Mouse (Mus musculus): ENCODE results near the gene Gm6377. TPM values are rescaled to one million over a fixed set of nuclear protein-coding genes. Genes with fewer than 3 reads are reported as not detected.

Gene Gm6377
- 7.1 and 10.7 TPM in 2 replicates for total RNA-seq (2015)
- total RNA-seq (2017) = 9.1 and 14.9 TPM in 2 replicates

- ATAC-seq (ENCODE audit: poor library complexity, severe bottlenecking) = peak; percentile 97
These were observed at the start of gene Gm6377 for GRCm38 (mm10) chrX:109196468-109196867. Gm6377 (plus strand) TSS chrX:109196756.

- peak; percentile 75 for ATAC-seq (ENCODE audit: poor library complexity, severe bottlenecking)
These were observed 49.4 kb upstream of the Gm6377 start for GRCm38 (mm10) chrX:109147108-109147507.

GRCm38 (mm10) chrX:109151228-109151627 lies 45.3 kb upstream of the Gm6377 start:
- ATAC-seq (ENCODE audit: poor library complexity, severe bottlenecking) = no peak

DNA sequence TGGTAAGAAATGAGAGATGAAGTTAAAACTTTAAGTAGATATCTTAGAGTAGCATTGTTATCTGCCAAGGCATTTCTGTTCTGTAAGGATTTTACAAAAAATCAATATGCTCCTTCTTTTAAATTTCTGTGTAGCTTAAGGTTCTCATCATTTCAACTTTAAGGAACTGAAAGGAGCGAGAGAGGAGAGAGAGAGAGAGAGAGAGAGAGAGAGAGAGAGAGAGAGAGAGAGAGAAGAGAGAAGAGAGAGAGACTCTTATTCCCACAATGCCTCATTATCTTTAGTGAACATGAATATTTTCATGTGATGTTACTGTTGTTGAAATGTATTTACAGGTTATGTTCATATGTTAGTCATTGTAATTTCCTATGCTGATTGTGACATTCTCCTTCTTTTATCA lies 36.2 kb upstream of the Gm6377 start:
- no peak for ATAC-seq (ENCODE audit: poor library complexity, severe bottlenecking)

- ATAC-seq (ENCODE audit: poor library complexity, severe bottlenecking) = no peak
These were observed 35.7 kb upstream of the Gm6377 start for GRCm38 (mm10) chrX:109160901-109161300.

- 0 out of 2 replicates have a peak, but pooled peaks have one; percentile 24 for ATAC-seq (ENCODE audit: poor library complexity, severe bottlenecking)
These were observed 21.5 kb upstream of the Gm6377 start for GRCm38 (mm10) chrX:109175038-109175437.

GRCm38 (mm10) chrX:109175470-109175869 lies 21.1 kb upstream of the Gm6377 start:
- ATAC-seq (ENCODE audit: poor library complexity, severe bottlenecking) = no peak

GRCm38 (mm10) chrX:109184706-109185478 lies 11.7 kb upstream of the Gm6377 start:
- peak; percentile 85 for ATAC-seq (ENCODE audit: poor library complexity, severe bottlenecking)

DNA sequence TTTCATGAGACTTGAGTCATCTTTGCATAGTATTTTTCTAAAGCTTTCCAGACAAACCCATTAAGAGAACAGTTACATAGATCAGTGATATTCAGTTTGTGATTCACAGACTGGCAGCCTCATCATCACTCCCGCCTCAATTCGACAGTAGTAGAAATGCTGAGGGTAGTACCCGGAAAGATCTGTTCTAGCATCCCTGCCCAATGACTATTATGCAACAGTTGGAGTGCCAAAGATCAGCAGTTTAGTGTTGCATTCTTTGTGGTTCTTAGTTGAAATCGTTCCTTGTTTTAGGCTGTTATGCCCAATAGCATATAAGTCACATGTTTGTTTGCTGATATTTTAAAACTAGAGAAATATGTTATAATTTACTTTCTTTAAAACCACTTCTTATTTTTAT lies 6.9 kb upstream of the Gm6377 start:
- ATAC-seq (ENCODE audit: poor library complexity, severe bottlenecking) = peak; percentile 43

DNA sequence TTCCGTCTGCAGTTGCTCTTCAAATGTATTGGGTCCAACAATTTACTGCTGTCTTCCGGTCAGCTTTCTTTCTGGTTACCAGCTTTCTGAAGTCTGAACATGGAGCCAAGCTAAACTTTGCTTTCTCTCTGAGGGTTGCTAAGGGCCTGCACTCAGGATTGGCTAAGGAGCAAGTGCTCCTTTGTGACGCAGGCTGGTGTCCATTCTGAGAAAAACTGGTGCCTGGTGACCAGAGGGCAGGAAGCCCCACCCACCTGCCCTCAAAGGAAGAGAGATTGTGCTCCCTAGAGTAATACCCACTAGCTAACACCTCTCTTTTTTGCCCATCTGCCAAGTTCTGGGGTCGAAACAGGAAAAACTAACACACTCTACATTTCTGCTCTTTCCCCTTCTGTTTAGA lies 5.6 kb upstream of the Gm6377 start:
- peak; percentile 79 for ATAC-seq (ENCODE audit: poor library complexity, severe bottlenecking)

DNA sequence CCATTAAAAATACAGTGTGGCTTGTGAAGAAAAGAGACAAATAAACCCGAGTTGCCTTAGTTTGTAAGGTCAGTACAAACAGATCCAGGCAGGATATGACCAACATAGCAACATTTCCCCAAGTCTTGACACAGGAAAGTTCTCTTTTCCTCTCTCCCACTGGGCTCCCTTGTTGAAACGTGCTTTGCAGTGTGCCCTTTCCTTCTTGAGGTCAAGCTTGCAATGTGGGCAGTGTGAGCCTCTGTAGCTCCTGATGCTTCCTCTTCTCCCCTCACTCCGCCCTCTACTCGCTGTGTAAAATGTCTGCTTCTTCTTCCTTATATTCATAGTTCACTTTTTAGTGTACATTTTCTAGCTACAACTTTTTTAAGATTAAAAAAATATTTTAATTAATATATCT lies 5.1 kb upstream of the Gm6377 start:
- ATAC-seq (ENCODE audit: poor library complexity, severe bottlenecking) = peak; percentile 94

GRCm38 (mm10) chrX:109207843-109208242 lies 11.3 kb downstream of the Gm6377 start:
- peak; percentile 92 for ATAC-seq (ENCODE audit: poor library complexity, severe bottlenecking)

DNA sequence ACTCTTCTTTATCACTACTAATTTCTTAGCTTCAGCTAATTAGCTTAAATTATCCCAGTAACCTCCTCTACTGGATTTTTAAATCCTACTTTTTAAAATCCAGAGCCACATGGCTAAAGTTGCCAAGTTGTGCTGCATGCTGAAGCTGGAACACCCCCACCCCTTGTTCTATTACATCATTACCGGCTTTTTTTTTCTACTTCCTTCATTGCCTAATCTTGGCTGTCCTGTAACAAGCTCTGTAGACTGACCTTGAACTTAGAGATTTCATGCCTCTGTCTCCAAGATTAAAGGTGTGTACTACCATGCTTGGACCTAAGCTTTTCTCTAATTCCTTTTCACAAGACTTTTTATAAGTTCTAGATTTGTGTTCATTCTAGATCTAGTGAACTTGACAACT lies 32.2 kb downstream of the Gm6377 start:
- ATAC-seq (ENCODE audit: poor library complexity, severe bottlenecking) = peak; percentile 73

DNA sequence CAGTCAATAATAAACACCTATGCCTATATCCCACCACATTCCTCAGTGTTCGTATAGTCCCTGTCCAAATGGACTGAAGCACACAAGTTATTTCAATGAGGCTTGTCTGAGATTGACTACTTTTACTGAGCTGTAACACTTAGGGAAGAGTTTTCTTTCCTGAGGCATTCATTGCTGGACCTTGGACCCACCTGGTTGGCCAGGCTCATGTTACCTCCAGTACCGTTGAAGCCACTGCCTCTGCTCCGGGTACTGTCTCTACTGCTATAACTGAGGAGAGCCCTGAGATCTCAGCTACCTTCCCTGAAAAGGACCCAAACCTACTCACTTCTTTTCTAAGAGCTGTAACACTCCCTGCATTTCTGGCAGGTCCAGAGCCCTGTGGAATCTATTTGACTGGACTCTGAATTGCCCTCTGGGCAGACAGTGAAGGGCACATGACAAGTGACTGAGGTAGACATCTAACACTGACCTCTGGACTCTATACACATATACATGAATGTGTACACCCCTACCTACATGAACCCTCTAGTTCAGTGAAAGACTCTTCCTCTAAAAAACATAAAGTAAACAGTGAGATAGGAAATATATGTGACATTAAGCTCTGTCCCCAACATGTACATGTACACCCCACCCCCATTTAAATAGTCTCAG lies 39.0 kb downstream of the Gm6377 start:
- no peak for ATAC-seq (ENCODE audit: poor library complexity, severe bottlenecking)

GRCm38 (mm10) chrX:109238163-109238562 lies 41.6 kb downstream of the Gm6377 start:
- no peak for ATAC-seq (ENCODE audit: poor library complexity, severe bottlenecking)

Other genes starting within 250 kb of the Gm6377 start
- 40.6 and 44.6 TPM in 2 replicates for gene Hmgn5, start 183.4 kb upstream of the Gm6377 start, total RNA-seq (2015)
- gene Hmgn5, start 183.4 kb upstream of the Gm6377 start, total RNA-seq (2017) = 19.8 and 20.7 TPM in 2 replicates
- gene Sh3bgrl, start 101.4 kb upstream of the Gm6377 start, total RNA-seq (2015) = 235 and 283 TPM in 2 replicates
- gene Sh3bgrl, start 101.4 kb upstream of the Gm6377 start, total RNA-seq (2017) = 177 and 189 TPM in 2 replicates